Mouse (Mus musculus) megakaryocyte, embryonic 14.5 days (primary cell): ENCODE results near the gene Ttll6.

Experiments
- FLI1 ChIP-seq: IDR thresholded peaks from 2 replicates; pipeline ENCODE4 v1.6.1; 2012; ENCODE audit warnings: low read length, inconsistent platforms, mixed read lengths
- GATA1 ChIP-seq: IDR thresholded peaks from 3 replicates; pipeline ENCODE4 v1.6.1; 2012; ENCODE audit warnings: mixed read lengths, low read length, inconsistent platforms, borderline replicate concordance

GRCm38 (mm10) chr11:96177546-96178174 is 44.1 kb downstream of the Ttll6 start:
- no peak for TF ChIP-seq GATA1
- no peak for TF ChIP-seq FLI1
